10 mouse cellular contexts compared by ENCODE assay signal in the genomic region with DNA sequence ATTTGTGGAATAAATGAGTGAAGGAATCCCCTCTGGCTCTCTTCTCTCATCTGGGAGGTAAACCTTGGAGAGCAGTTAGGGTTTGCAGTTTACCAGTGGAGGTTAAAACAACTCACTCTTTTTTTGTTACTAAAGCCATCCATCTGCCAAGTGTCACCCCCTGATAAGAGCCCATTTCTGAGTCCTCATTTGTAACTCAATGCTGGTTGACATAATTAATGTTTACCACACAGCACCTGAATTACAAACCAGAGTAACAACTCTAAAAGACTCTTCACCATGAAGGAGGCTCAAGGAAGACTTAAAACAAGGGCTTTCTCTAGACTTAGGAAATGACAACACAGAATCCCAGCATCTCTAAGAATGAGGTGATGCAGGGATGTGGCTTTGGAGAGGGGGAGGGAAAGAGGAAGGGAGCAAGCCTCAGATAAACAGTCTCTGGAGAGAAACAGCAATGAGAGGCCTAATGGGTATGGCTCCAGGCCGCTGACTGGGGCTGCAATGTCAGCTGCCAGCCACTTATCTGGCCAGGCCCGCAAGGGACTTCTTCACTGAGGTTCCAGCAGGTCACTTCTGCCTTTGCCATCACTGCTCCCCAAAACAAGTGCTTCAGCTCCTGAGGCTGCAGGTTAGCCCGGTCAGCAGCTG. TPM values are rescaled to one million over a fixed set of nuclear protein-coding genes. Genes with fewer than 3 reads are reported as not detected.
DNase-seq lines count a peak whose midpoint lies in the region; ATAC-seq lines count a peak whose summit lies in the region.
"Had no signal": no experiment of that assay in that cellular context is flagged by ENCODE, and none has a peak within 500 bp of the region (broad histone marks: within the 10 kb centered on the region; RNA-seq: fewer than 3 reads in every experiment).

No protein-coding gene starts in this region.

- no peaks in the 10 kb centered on the region for H3K9me3 ChIP-seq in heart, embryonic 10.5 days
- no peaks in the 10 kb centered on the region for H3K9me3 ChIP-seq in forebrain, embryonic 11.5 days (ENCODE audit: control insufficient read depth, low read length)
- H3K9me3 ChIP-seq in liver, embryonic 15.5 days (replicated peaks) = no peaks in the 10 kb centered on the region
- H3K9me3 ChIP-seq in neural tube, embryonic 15.5 days (replicated peaks) = no peaks in the 10 kb centered on the region
- H3K9me3 ChIP-seq: limb, embryonic 12.5 days had no signal

- no peak overlapping the region for H3K4me2 ChIP-seq in forebrain, embryonic 11.5 days (ENCODE audit: low read depth, low read length, severe bottlenecking)
- H3K4me2 ChIP-seq in liver, embryonic 15.5 days = peak overlapping the region; percentile 15; the same call in 1 of the 2 replicates
- H3K4me2 ChIP-seq in neural tube, embryonic 15.5 days = no peak overlapping the region
- H3K4me2 ChIP-seq: limb, embryonic 12.5 days had no signal

- no peak overlapping the region for H3K4me3 ChIP-seq in heart, embryonic 10.5 days
- no peak overlapping the region for H3K4me3 ChIP-seq in forebrain, embryonic 11.5 days (ENCODE audit: low read depth, low read length)
- no peak overlapping the region for H3K4me3 ChIP-seq in liver, embryonic 15.5 days (replicated peaks)
- H3K4me3 ChIP-seq in neural tube, embryonic 15.5 days (replicated peaks) = no peak overlapping the region
- H3K4me3 ChIP-seq: limb, embryonic 12.5 days had no signal

- DNase-seq in heart, embryonic 10.5 days (ENCODE audit: low spot score) = no peak
- no peak for DNase-seq in heart, adult 8-10 months (ENCODE audit: low spot score)
- no peak for DNase-seq in forebrain, embryonic 11.5 days (ENCODE audit: low spot score)
- DNase-seq in gastrocnemius, postnatal 14 days = no peak
- no peak for DNase-seq in cerebellum, postnatal 14 days
- no peak for DNase-seq in spleen, adult 12 weeks (ENCODE audit: low spot score)
- DNase-seq: adrenal gland, postnatal 14 days had no signal

- peak overlapping the region; percentile 4; the same call in 1 of the 2 replicates for H3K9ac ChIP-seq in forebrain, embryonic 11.5 days (ENCODE audit: low read length)
- H3K9ac ChIP-seq in liver, embryonic 15.5 days = no peak overlapping the region
- no peak overlapping the region for H3K9ac ChIP-seq in neural tube, embryonic 15.5 days (replicated peaks)
- H3K9ac ChIP-seq: limb, embryonic 12.5 days had no signal

- WGBS in heart, embryonic 10.5 days = 30% methylated on average over 3 of the region's 3 CpGs
- WGBS in forebrain, embryonic 11.5 days = 58% methylated on average over 3 of the region's 3 CpGs
- WGBS in liver, embryonic 15.5 days (ENCODE audit: insufficient replicate concordance) = 18% methylated on average over 3 of the region's 3 CpGs
- 41% methylated on average over 3 of the region's 3 CpGs for WGBS in neural tube, embryonic 15.5 days

- H3K27ac ChIP-seq in heart, embryonic 10.5 days = 0 out of 2 replicates have a peak overlapping the region, but pooled peaks have one; percentile 16
- H3K27ac ChIP-seq in forebrain, embryonic 11.5 days (ENCODE audit: low read depth, low read length) = no peak overlapping the region
- H3K27ac ChIP-seq in liver, embryonic 15.5 days (replicated peaks) = peak overlapping the region; percentile 65
- H3K27ac ChIP-seq in neural tube, embryonic 15.5 days (replicated peaks) = peak overlapping the region; percentile 14; the same call in 1 of the 2 replicates

- ATAC-seq in forebrain, embryonic 11.5 days (replicated peaks; ENCODE audit: low FRiP score) = no peak
- ATAC-seq in liver, embryonic 15.5 days (ENCODE audit: insufficient read depth) = peak; percentile 56
- ATAC-seq in neural tube, embryonic 15.5 days (ENCODE audit: low FRiP score) = no peak

- peaks cover 42% of the 10 kb centered on the region for H3K4me1 ChIP-seq in heart, embryonic 10.5 days
- H3K4me1 ChIP-seq in forebrain, embryonic 11.5 days (replicated peaks; ENCODE audit: control insufficient read depth, insufficient read depth, low read length) = peaks cover 8% of the 10 kb centered on the region; the same call in 1 of the 2 replicates
- peaks cover 48% of the 10 kb centered on the region for H3K4me1 ChIP-seq in liver, embryonic 15.5 days (replicated peaks)
- H3K4me1 ChIP-seq in neural tube, embryonic 15.5 days = peaks cover 32% of the 10 kb centered on the region

- H3K36me3 ChIP-seq in heart, embryonic 10.5 days = peaks cover 13% of the 10 kb centered on the region
- no peaks in the 10 kb centered on the region for H3K36me3 ChIP-seq in forebrain, embryonic 11.5 days (ENCODE audit: control insufficient read depth, insufficient read depth, low read length)
- H3K36me3 ChIP-seq in liver, embryonic 15.5 days (replicated peaks) = no peaks in the 10 kb centered on the region
- peaks cover 1% of the 10 kb centered on the region for H3K36me3 ChIP-seq in neural tube, embryonic 15.5 days

- H3K27me3 ChIP-seq in heart, embryonic 10.5 days (ENCODE audit: insufficient read depth, poor library complexity, severe bottlenecking) = peaks cover 7% of the 10 kb centered on the region
- no peaks in the 10 kb centered on the region for H3K27me3 ChIP-seq in forebrain, embryonic 11.5 days (ENCODE audit: control insufficient read depth, insufficient read depth, low read length)
- no peaks in the 10 kb centered on the region for H3K27me3 ChIP-seq in liver, embryonic 15.5 days
- H3K27me3 ChIP-seq in neural tube, embryonic 15.5 days (replicated peaks) = no peaks in the 10 kb centered on the region

- intact Hi-C loops in gastrocnemius, postnatal 14 days (cut with DNase I; ENCODE audit: low total_unique reads) = no loop called here

RNA-seq across cellular contexts. Expression of gene Hs3st3b1, which starts 46.4 kb away (rescaled TPM):
- polyA plus RNA-seq in heart, embryonic 10.5 days (2016; fragmentation: Nextera tagmentation; extraction: Ambion mirVana) = 5.9 and 23.9 TPM in 2 replicates
- 1 to 10 TPM in 1 of 4 experiments, under 1 TPM in 3; 0.66 to 1.0 (median 0.86) TPM for total RNA-seq in heart, adult 8-10 months (2022)
- polyA plus RNA-seq in forebrain, embryonic 11.5 days (2014; fragmentation: Nextera tagmentation; extraction: Ambion mirVana) = 6.4 and 7.0 TPM in 2 replicates
- 13.4 and 14.6 TPM in 2 replicates for polyA plus RNA-seq in liver, embryonic 15.5 days (2015; fragmentation: Nextera tagmentation; extraction: Ambion mirVana)
- 7.0 and 7.1 TPM in 2 replicates for polyA plus RNA-seq in neural tube, embryonic 15.5 days (2015; fragmentation: Nextera tagmentation; extraction: Ambion mirVana)
- total RNA-seq in gastrocnemius, postnatal 14 days (2021) = under 1 TPM; 0.35 to 0.62 TPM
